Mouse (Mus musculus) olfactory bulb, adult 2 months (tissue): ENCODE measurements at regions not wholly inside any gene's neighbourhood (a gene's known extent, or its start where the extent isn't known, plus 50 kb on each side); places are given as distances from the start of the nearest gene placed in this dataset.

Experiments used
- CTCF ChIP-seq: fragments of 200-500 bp; IDR thresholded peaks from 2 replicates; pipeline ENCODE4 v1.5.1; 2012; ENCODE audit warnings: low read depth, mild to moderate bottlenecking, low read length, moderate library complexity; ENCODE audit not compliant: insufficient read depth
- POLR2A ChIP-seq: fragments of 200-500 bp; IDR thresholded peaks from 2 replicates; pipeline ENCODE4 v1.6.1; 2012; ENCODE audit warnings: mild to moderate bottlenecking, low read depth, low read length, moderate library complexity; ENCODE audit not compliant: insufficient read depth

- TF ChIP-seq CTCF (no peak), POLR2A (no peak)
Measured at GRCm38 (mm10) chr14:120803739-120804138, 107.3 kb upstream of the Ipo5 start.
